Mouse (Mus musculus): ENCODE results near the gene Kif24.

Gene Kif24

DNA sequence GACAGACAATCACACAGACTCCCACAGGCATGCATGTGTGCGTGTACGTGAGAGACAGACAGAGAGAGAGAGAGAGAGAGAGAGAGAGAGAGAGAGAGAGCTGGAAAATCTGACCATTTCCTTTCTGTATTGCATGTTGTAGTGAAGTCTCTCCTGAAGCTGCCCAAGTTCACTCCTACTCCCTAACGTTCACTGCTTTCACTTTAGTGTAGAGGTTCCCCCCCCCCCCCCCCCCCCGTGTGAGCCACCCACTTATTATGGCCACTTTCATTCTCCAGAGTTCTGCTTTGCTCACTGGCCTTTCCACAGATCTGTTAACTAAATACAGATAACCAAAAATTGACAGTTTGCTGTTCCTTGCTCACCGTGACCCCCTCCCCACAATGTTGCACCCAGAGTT lies 116.8 kb downstream of the Kif24 start:
- no peak for DNase-seq (ENCODE audit: low read depth, low spot score)

DNA sequence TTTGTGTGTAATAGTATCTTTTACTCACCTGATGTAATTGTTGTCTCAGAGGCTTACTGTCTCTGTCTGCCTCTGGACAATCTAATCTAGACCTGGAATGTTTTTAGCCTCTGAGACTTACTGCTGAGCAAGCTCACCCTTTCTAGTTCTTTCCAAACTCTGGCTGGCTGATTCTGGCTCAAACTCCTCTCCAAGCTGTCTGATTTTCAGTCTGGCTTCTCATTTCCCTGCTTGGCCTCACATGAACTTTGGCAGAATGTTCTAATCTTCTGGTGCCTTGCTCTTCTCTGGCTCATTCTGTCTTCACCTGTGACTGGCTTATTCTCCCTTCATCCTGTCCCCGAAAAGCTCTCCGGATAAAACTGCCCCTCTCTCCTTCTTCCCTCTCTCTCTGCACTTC lies 118.7 kb downstream of the Kif24 start:
- DNase-seq (ENCODE audit: low read depth, low spot score), result no peak

DNA sequence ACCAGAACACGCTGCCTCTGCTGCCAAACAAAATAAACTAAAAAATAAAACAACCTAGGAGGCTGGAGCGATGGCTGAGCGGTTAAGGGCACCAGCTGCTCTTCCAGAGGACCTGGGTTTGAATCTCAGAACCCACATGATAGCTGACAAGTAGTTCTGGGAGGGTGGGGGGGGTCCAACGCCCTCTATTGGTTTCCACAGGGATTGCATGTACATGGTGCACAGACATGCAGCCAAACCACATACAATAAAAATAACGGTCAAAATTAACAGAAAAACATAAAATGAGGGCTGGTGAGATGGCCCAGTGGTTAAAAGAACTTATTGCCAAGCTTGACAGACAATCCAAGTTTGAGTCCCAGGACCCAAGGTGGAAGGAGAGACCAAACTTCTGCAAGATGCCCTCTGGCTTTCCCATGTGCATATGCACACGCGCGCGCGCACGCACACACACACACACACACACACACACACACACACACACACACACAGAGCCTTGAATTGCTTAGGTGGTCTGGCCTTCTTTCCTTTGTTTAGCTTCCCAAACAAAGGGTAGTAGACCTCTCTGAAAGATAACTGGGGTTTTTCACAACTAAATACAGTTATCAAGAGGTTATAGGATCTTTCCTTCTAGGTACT lies 123.7 kb downstream of the Kif24 start:
- DNase-seq (ENCODE audit: low read depth, low spot score), result no peak
